25 mouse cellular contexts compared by ENCODE assay signal in genomic region chr19:15948867-15949266, GRCm38 (mm10).
"Had no signal": no experiment of that assay in that cellular context is flagged by ENCODE, and none has a peak within 500 bp of the region (broad histone marks: within the 10 kb centered on the region; RNA-seq: fewer than 3 reads in every experiment).

No protein-coding gene starts in this region.

- H3K36me3 ChIP-seq: embryonic facial prominence, embryonic 13.5 days; embryonic facial prominence, embryonic 15.5 days had no signal

- H3K4me3 ChIP-seq: embryonic facial prominence, embryonic 10.5 days; embryonic facial prominence, embryonic 12.5 days; embryonic facial prominence, embryonic 13.5 days; embryonic facial prominence, embryonic 15.5 days; erythroblast, embryonic 14.5 days; forebrain, embryonic 10.5 days; forebrain, embryonic 12.5 days; forebrain, embryonic 13.5 days; forebrain, embryonic 15.5 days; gastrocnemius, adult 2 months; heart, adult 2 months had no signal

- H3K4me2 ChIP-seq: embryonic facial prominence, embryonic 12.5 days; embryonic facial prominence, embryonic 13.5 days; embryonic facial prominence, embryonic 15.5 days; forebrain, embryonic 12.5 days; forebrain, embryonic 13.5 days; forebrain, embryonic 15.5 days had no signal

- DNase-seq: cerebellum, adult 8-10 months; cerebellum, adult 9-10 months; cerebellum, adult 9-11 months; cerebellum, postnatal 10 days; cerebellum, postnatal 14 days; cerebellum, postnatal 25 days; cerebellum, postnatal 36 days; embryo, embryonic 11 days; forebrain, postnatal 0 days; gastrocnemius, adult 2 months; gastrocnemius, postnatal 10 days; gastrocnemius, postnatal 14 days; gastrocnemius, postnatal 25 days; gastrocnemius, postnatal 36 days; heart, adult 18-20 months; heart, adult 2 months had no signal

- H3K27me3 ChIP-seq: embryonic facial prominence, embryonic 12.5 days; embryonic facial prominence, embryonic 13.5 days; embryonic facial prominence, embryonic 15.5 days; forebrain, embryonic 13.5 days; forebrain, embryonic 15.5 days had no signal
